Mouse (Mus musculus) stomach, embryonic 16.5 days (tissue): ENCODE measurements at regions not wholly inside any gene's neighbourhood (a gene's known extent, or its start where the extent isn't known, plus 50 kb on each side); places are given as distances from the start of the nearest gene placed in this dataset.

Experiments used
- ATAC-seq: fragments of 200-750 bp; cut with Nextera tagmentation; 2 replicates; pipeline ENCODE4 v1.8.0; 2017; ENCODE audit warnings: moderate number of reproducible peaks, moderate TSS enrichment; ENCODE audit not compliant: insufficient read depth, low FRiP score
- H3K27ac ChIP-seq: fragments of 300-500 bp; sonication (generic); 2 replicates; pipeline ENCODE4 v1.5.1; 2014; ENCODE audit warnings: low read length
- H3K27me3 ChIP-seq: fragments of 300-500 bp; sonication (generic); 2 replicates; pipeline ENCODE4 v1.6.1; 2014; ENCODE audit warnings: low read length, control low read depth, mixed read lengths; ENCODE audit not compliant: control insufficient read depth, insufficient read depth
- H3K36me3 ChIP-seq: fragments of 300-500 bp; sonication (generic); 2 replicates; pipeline ENCODE4 v1.6.1; 2014; ENCODE audit warnings: low read length; ENCODE audit not compliant: control insufficient read depth, insufficient read depth
- H3K4me1 ChIP-seq: fragments of 300-500 bp; sonication (generic); 2 replicates; pipeline ENCODE4 v1.6.1; 2014; ENCODE audit warnings: low read length, control low read depth, mixed read lengths; ENCODE audit not compliant: control insufficient read depth, insufficient read depth
- H3K4me2 ChIP-seq: fragments of 300-500 bp; sonication (generic); 2 replicates; pipeline ENCODE4 v1.6.1; 2014; ENCODE audit warnings: low read depth, low read length, mixed read lengths
- H3K4me3 ChIP-seq: fragments of 300-500 bp; sonication (generic); replicated peaks from 2 replicates; pipeline ENCODE4 v1.5.1; 2014; ENCODE audit warnings: mild to moderate bottlenecking, low read length
- H3K9ac ChIP-seq: fragments of 300-500 bp; sonication (generic); 2 replicates; pipeline ENCODE4 v1.6.1; 2014; ENCODE audit warnings: low read length
- H3K9me3 ChIP-seq: fragments of 300-500 bp; sonication (generic); replicated peaks from 2 replicates; pipeline ENCODE4 v1.6.1; 2016; ENCODE audit warnings: low read length, control low read depth; ENCODE audit not compliant: control insufficient read depth
- WGBS: fragments of 180-500 bp; shearing (Covaris S2); extraction: QIAGEN DNeasy Blood & Tissue Kit; methylation state at CpG from one replicate; pipeline ENCODE4 v1.1.7; 2014; 5-methylcytosine and 5-hydroxymethylcytosine counted together

- ATAC-seq, result no peak
- no peak overlapping the region for H3K27ac ChIP-seq
- H3K9ac ChIP-seq, result no peak overlapping the region
- no peak overlapping the region for H3K4me2 ChIP-seq
- H3K36me3 ChIP-seq, result no peaks in the 10 kb centered on the region
- H3K27me3 ChIP-seq, result no peaks in the 10 kb centered on the region
- WGBS, result 93% methylated on average over 1 of the region's 1 CpGs
- H3K4me1 ChIP-seq, result no peaks in the 10 kb centered on the region
- H3K4me3 ChIP-seq, result no peak overlapping the region
- H3K9me3 ChIP-seq, result no peaks in the 10 kb centered on the region
These were observed 70.0 kb downstream of the 4930426L09Rik start for GRCm38 (mm10) chr2:19068161-19068560.

- no peak for ATAC-seq
- no peaks in the 10 kb centered on the region for H3K9me3 ChIP-seq
- H3K27me3 ChIP-seq, result no peaks in the 10 kb centered on the region
- no peak overlapping the region for H3K4me3 ChIP-seq
- no peak overlapping the region for H3K4me2 ChIP-seq
- WGBS, result 71% methylated on average over 3 of the region's 3 CpGs
- no peaks in the 10 kb centered on the region for H3K4me1 ChIP-seq
- H3K27ac ChIP-seq, result no peak overlapping the region
- H3K36me3 ChIP-seq, result no peaks in the 10 kb centered on the region
- H3K9ac ChIP-seq, result no peak overlapping the region
These were observed 85.7 kb downstream of the 4930426L09Rik start for GRCm38 (mm10) chr2:19083816-19084215.

- Histone ChIP-seq H3K27me3 (no peaks in the 10 kb centered on the region), H3K9me3 (no peaks in the 10 kb centered on the region), H3K4me3 (no peak overlapping the region), H3K4me1 (no peaks in the 10 kb centered on the region), H3K36me3 (no peaks in the 10 kb centered on the region), H3K27ac (no peak overlapping the region), H3K4me2 (no peak overlapping the region), H3K9ac (no peak overlapping the region)
- ATAC-seq, result no peak
- WGBS, result 80% methylated on average over 4 of the region's 4 CpGs
These were observed 87.0 kb downstream of the 4930426L09Rik start for GRCm38 (mm10) chr2:19085105-19085504.

DNA sequence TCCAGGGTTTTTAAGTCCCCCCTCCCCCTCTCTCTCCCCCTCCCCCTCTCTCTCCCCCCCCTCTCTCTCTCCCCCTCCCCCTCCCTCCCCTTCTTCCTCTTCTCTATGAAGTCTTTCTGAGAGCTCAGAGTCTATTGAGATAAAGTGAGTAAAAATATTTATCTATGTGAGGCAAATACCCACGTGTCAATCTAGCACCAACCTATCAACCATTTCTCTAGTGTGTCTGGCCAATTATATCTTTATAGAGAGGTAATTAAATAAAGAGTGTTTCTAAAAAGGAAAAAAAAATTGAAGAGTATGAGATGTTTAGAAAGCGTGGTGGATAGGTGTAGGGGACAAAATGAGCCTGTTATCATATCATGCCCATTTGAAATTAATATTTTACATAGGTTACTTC is 88.0 kb downstream of the 4930426L09Rik start:
- Histone ChIP-seq H3K27me3 (no peaks in the 10 kb centered on the region), H3K4me3 (no peak overlapping the region), H3K9ac (no peak overlapping the region), H3K4me2 (no peak overlapping the region), H3K4me1 (no peaks in the 10 kb centered on the region), H3K27ac (no peak overlapping the region), H3K36me3 (no peaks in the 10 kb centered on the region), H3K9me3 (no peaks in the 10 kb centered on the region)
- no peak for ATAC-seq
- 58% methylated on average over 2 of the region's 2 CpGs for WGBS

- Histone ChIP-seq H3K9ac (no peak overlapping the region), H3K4me1 (no peaks in the 10 kb centered on the region), H3K4me2 (no peak overlapping the region), H3K4me3 (no peak overlapping the region), H3K27me3 (no peaks in the 10 kb centered on the region), H3K36me3 (no peaks in the 10 kb centered on the region), H3K9me3 (no peaks in the 10 kb centered on the region), H3K27ac (no peak overlapping the region)
- 73% methylated on average over 6 of the region's 6 CpGs for WGBS
- no peak for ATAC-seq
These were observed 88.5 kb downstream of the 4930426L09Rik start for GRCm38 (mm10) chr2:19086621-19087020.

GRCm38 (mm10) chr2:19099384-19099783 is 99.7 kb upstream of the Armc3 start:
- no peak for ATAC-seq
- Histone ChIP-seq H3K9me3 (no peaks in the 10 kb centered on the region), H3K4me1 (no peaks in the 10 kb centered on the region), H3K4me3 (no peak overlapping the region), H3K27ac (no peak overlapping the region), H3K27me3 (no peaks in the 10 kb centered on the region), H3K9ac (no peak overlapping the region), H3K4me2 (no peak overlapping the region), H3K36me3 (no peaks in the 10 kb centered on the region)
- WGBS, result 75% methylated on average over 2 of the region's 2 CpGs

- no peaks in the 10 kb centered on the region for H3K27me3 ChIP-seq
- ATAC-seq, result no peak
- H3K4me1 ChIP-seq, result no peaks in the 10 kb centered on the region
- no peaks in the 10 kb centered on the region for H3K9me3 ChIP-seq
- no peak overlapping the region for H3K9ac ChIP-seq
- H3K27ac ChIP-seq, result no peak overlapping the region
- H3K4me2 ChIP-seq, result no peak overlapping the region
- H3K36me3 ChIP-seq, result no peaks in the 10 kb centered on the region
- no peak overlapping the region for H3K4me3 ChIP-seq
These were observed 90.3 kb upstream of the Armc3 start for GRCm38 (mm10) chr2:19108753-19109152.

DNA sequence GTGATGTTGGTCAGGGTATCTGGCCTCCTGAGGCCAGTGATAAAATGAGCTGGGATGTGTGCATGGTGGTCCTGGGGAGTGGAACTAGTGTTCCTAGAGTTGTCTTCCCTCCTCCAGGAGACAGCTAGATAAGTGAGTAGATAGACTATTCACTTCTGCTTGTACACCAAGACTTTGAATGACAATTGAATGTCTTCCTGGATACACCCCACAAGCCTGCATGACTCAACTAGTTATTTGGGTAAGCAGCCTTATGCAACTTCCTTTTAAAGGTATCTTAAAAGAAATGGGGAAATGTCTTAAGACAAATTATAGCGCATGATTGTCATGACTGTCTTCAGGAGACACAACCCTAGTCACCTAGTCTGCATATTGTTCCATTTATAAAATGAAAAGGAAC is 79.2 kb upstream of the Armc3 start:
- no peaks in the 10 kb centered on the region for H3K36me3 ChIP-seq
- H3K9ac ChIP-seq, result no peak overlapping the region
- no peaks in the 10 kb centered on the region for H3K4me1 ChIP-seq
- no peak overlapping the region for H3K4me3 ChIP-seq
- 83% methylated on average over 1 of the region's 1 CpGs for WGBS
- H3K27me3 ChIP-seq, result no peaks in the 10 kb centered on the region
- no peak for ATAC-seq
- H3K27ac ChIP-seq, result no peak overlapping the region
- H3K9me3 ChIP-seq, result no peaks in the 10 kb centered on the region
- H3K4me2 ChIP-seq, result no peak overlapping the region

DNA sequence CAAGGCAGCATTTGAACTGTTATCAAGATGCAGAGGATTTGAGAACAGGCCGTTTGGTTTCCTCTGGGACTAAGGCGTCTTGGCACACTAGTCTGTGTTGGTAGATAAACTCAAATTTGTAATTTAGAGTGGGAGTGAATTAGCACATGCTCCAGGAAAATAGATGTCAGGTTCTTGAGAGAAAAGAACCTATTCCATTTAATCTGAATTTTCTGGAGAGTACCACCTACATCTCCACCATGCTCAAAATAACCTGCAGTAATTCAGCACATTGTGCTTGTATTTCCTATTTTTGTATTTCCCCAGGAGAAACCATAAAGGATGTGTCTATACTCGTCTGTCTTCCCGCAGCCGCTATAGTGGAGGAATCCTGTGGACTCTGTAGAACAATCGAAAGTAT is 66.2 kb upstream of the Armc3 start:
- no peak overlapping the region for H3K9ac ChIP-seq
- H3K4me3 ChIP-seq, result no peak overlapping the region
- ATAC-seq, result no peak
- H3K4me2 ChIP-seq, result no peak overlapping the region
- H3K27me3 ChIP-seq, result no peaks in the 10 kb centered on the region
- H3K27ac ChIP-seq, result no peak overlapping the region
- no peaks in the 10 kb centered on the region for H3K4me1 ChIP-seq
- H3K36me3 ChIP-seq, result no peaks in the 10 kb centered on the region
- no peaks in the 10 kb centered on the region for H3K9me3 ChIP-seq
- WGBS, result 80% methylated on average over 6 of the region's 6 CpGs

GRCm38 (mm10) chr2:19142586-19142985 is 56.5 kb upstream of the Armc3 start:
- no peak overlapping the region for H3K4me3 ChIP-seq
- no peak overlapping the region for H3K4me2 ChIP-seq
- no peak for ATAC-seq
- no peaks in the 10 kb centered on the region for H3K27me3 ChIP-seq
- 24% methylated on average over 2 of the region's 2 CpGs for WGBS
- H3K9me3 ChIP-seq, result no peaks in the 10 kb centered on the region
- no peaks in the 10 kb centered on the region for H3K36me3 ChIP-seq
- peaks cover 5% of the 10 kb centered on the region; the same call in 1 of the 2 replicates for H3K4me1 ChIP-seq
- H3K27ac ChIP-seq, result no peak overlapping the region
- H3K9ac ChIP-seq, result no peak overlapping the region
